Mouse (Mus musculus) olfactory bulb, adult 2 months (tissue): ENCODE data around the gene Lmcd1.

Experiments used
- CTCF ChIP-seq: fragments of 200-500 bp; IDR thresholded peaks from 2 replicates; pipeline ENCODE4 v1.5.1; 2012; ENCODE audit warnings: low read depth, mild to moderate bottlenecking, low read length, moderate library complexity; ENCODE audit not compliant: insufficient read depth
- POLR2A ChIP-seq: fragments of 200-500 bp; IDR thresholded peaks from 2 replicates; pipeline ENCODE4 v1.6.1; 2012; ENCODE audit warnings: mild to moderate bottlenecking, low read depth, low read length, moderate library complexity; ENCODE audit not compliant: insufficient read depth

GRCm38 (mm10) chr6:112261089-112261488 lies 12.5 kb upstream of the Lmcd1 start:
- TF ChIP-seq CTCF (no peak), POLR2A (no peak)
